In genomic region chr12:112141300-112141699, GRCm38 (mm10) we compare ENCODE assay signal across 9 mouse cellular contexts. TPM values are rescaled to one million over a fixed set of nuclear protein-coding genes. Genes with fewer than 3 reads are reported as not detected.
A peak's percentile ranks its signal among the peaks of the same experiment; 100 is the strongest.
DNase-seq lines count a peak whose midpoint lies in the region; ATAC-seq lines count a peak whose summit lies in the region.
"Had no signal": no experiment of that assay in that cellular context is flagged by ENCODE, and none has a peak within 500 bp of the region (broad histone marks: within the 10 kb centered on the region; RNA-seq: fewer than 3 reads in every experiment).

No protein-coding gene starts in this region.

- H3K36me3 ChIP-seq in hindbrain, embryonic 10.5 days, result no peaks in the 10 kb centered on the region
- H3K36me3 ChIP-seq in hindbrain, embryonic 16.5 days (ENCODE audit: control insufficient read depth, insufficient read depth, low read length), result no peaks in the 10 kb centered on the region
- H3K36me3 ChIP-seq: limb, embryonic 15.5 days had no signal

- no peak overlapping the region for H3K9ac ChIP-seq in hindbrain, embryonic 16.5 days (ENCODE audit: low read depth, low read length)
- H3K9ac ChIP-seq: limb, embryonic 15.5 days had no signal

- H3K9me3 ChIP-seq in hindbrain, embryonic 10.5 days, result no peaks in the 10 kb centered on the region
- no peaks in the 10 kb centered on the region for H3K9me3 ChIP-seq in hindbrain, embryonic 16.5 days (ENCODE audit: control insufficient read depth, low read length)
- H3K9me3 ChIP-seq: limb, embryonic 15.5 days had no signal

- H3K4me1 ChIP-seq in hindbrain, embryonic 10.5 days (replicated peaks), result peaks cover 47% of the 10 kb centered on the region
- peaks cover 20% of the 10 kb centered on the region for H3K4me1 ChIP-seq in hindbrain, embryonic 16.5 days (ENCODE audit: control insufficient read depth, insufficient read depth, low read depth, low read length)

- no peak overlapping the region for H3K4me3 ChIP-seq in hindbrain, embryonic 10.5 days
- H3K4me3 ChIP-seq in hindbrain, embryonic 16.5 days (ENCODE audit: low read length), result no peak overlapping the region
- H3K4me3 ChIP-seq: limb, embryonic 15.5 days had no signal

- DNase-seq in hindbrain, embryonic 10.5 days (ENCODE audit: low spot score), result peak; percentile 60
- DNase-seq in 3T3-L1 (ENCODE audit: low read depth, low spot score) (peak; percentile 63), adipocyte (ENCODE audit: low spot score) (peak; percentile 60)
- peak; percentile 76 to 78 for DNase-seq in kidney, postnatal 25 days
- DNase-seq in layer of hippocampus, adult 9-10 months (ENCODE audit: low spot score), result no peak
- DNase-seq in cerebellum, postnatal 10 days, result no peak
- no peak for DNase-seq in gastrocnemius, postnatal 14 days

- WGBS in hindbrain, embryonic 10.5 days, result 6% methylated on average over 6 of the region's 6 CpGs
- WGBS in hindbrain, embryonic 16.5 days, result 11% methylated on average over 6 of the region's 6 CpGs

- no peak overlapping the region for H3K27ac ChIP-seq in hindbrain, embryonic 10.5 days
- no peak overlapping the region for H3K27ac ChIP-seq in hindbrain, embryonic 16.5 days (ENCODE audit: low read depth, low read length)
- H3K27ac ChIP-seq: limb, embryonic 15.5 days had no signal

- ATAC-seq in hindbrain, embryonic 16.5 days, result no peak

- peaks cover 64% of the 10 kb centered on the region for H3K27me3 ChIP-seq in hindbrain, embryonic 10.5 days (ENCODE audit: insufficient read depth, poor library complexity, severe bottlenecking)
- peaks cover 28% of the 10 kb centered on the region for H3K27me3 ChIP-seq in hindbrain, embryonic 16.5 days (replicated peaks; ENCODE audit: control insufficient read depth, insufficient read depth, low read length)

- intact Hi-C loops in gastrocnemius, postnatal 14 days (cut with DNase I; ENCODE audit: low total_unique reads), result no loop called here

- H3K4me2 ChIP-seq in hindbrain, embryonic 16.5 days (ENCODE audit: low read length), result no peak overlapping the region
- H3K4me2 ChIP-seq: limb, embryonic 15.5 days had no signal

RNA-seq across cellular contexts. Expression of gene Kif26a, which starts 4.7 kb away (rescaled TPM):
- 2.7 and 3.1 TPM in 2 replicates for polyA plus RNA-seq in hindbrain, embryonic 10.5 days (2016; fragmentation: Nextera tagmentation; extraction: Ambion mirVana)
- 2.5 and 3.8 TPM in 2 replicates for polyA plus RNA-seq in hindbrain, embryonic 16.5 days (2015; fragmentation: Nextera tagmentation; extraction: Ambion mirVana)
- total RNA-seq in gastrocnemius, postnatal 14 days (2021), result 1 to 10 TPM; 8.2 to 8.6 TPM

RNA-seq across cellular contexts. Expression of gene Aspg, which starts 34.8 kb away (rescaled TPM):
- polyA plus RNA-seq in hindbrain, embryonic 10.5 days (2016; fragmentation: Nextera tagmentation; extraction: Ambion mirVana), result 1.4 and 2.1 TPM in 2 replicates
- polyA plus RNA-seq in hindbrain, embryonic 16.5 days (2015; fragmentation: Nextera tagmentation; extraction: Ambion mirVana), result 2.2 and 2.6 TPM in 2 replicates
- not detected for total RNA-seq in gastrocnemius, postnatal 14 days (2021)

Comparison
In these comparisons a context has a peak if more than half of its experiments do, and no peak if none do; other contexts are left out.
1. DNase-seq: peak in hindbrain, embryonic 10.5 days (single experiment), 3T3-L1 (single experiment), adipocyte (single experiment) and kidney, postnatal 25 days (2 of 2); none in layer of hippocampus, adult 9-10 months (single experiment), cerebellum, postnatal 10 days (0 of 2) and gastrocnemius, postnatal 14 days (single experiment).